Mouse (Mus musculus): ENCODE measurements around the gene Mrpl52.

GRCm38 (mm10) chr14:54383355-54383771 is 43.3 kb upstream of the Mrpl52 start:
- no peak for TF ChIP-seq POLR2A (IDR thresholded peaks at IDR 0.05; ENCODE audit: control insufficient read depth in 1 of 2, insufficient read depth in 1 of 2, low read depth in 1 of 2, low read length in 2 of 2, poor library complexity in 1 of 2)
- TF ChIP-seq KAT2A (conservative IDR thresholded peaks at IDR 0.05; ENCODE audit: low read depth, low read length): no peak
- TF ChIP-seq CHD1 (IDR thresholded peaks at IDR 0.05; ENCODE audit: low read depth, low read length): no peak

Measured in MEL (cell line).